Mouse (Mus musculus): ENCODE results near the gene Cttnbp2nl. TPM values are rescaled to one million over a fixed set of nuclear protein-coding genes. Genes with fewer than 3 reads are reported as not detected.

The Cttnbp2nl gene
- polyA plus RNA-seq, 1 experiment from 2014 or later = 53.2 TPM

- Histone ChIP-seq H3K9ac (no peak overlapping the region), H3K36me3 (ENCODE audit: poor library complexity, severe bottlenecking) (peaks cover 91% of the 10 kb centered on the region), H3K9me3 (replicated peaks) (no peaks in the 10 kb centered on the region), H3K27ac (no peak overlapping the region), H3K27me3 (no peaks in the 10 kb centered on the region), H3K4me3 (no peak overlapping the region), H3K4me2 (no peak overlapping the region), H3K4me1 (peaks cover 15% of the 10 kb centered on the region)
- WGBS = 91% methylated on average over 9 of the region's 9 CpGs
- ATAC-seq = no peak
These were observed 44.9 kb downstream of the Cttnbp2nl start for GRCm38 (mm10) chr3:105008070-105008469.

- peaks cover 94% of the 10 kb centered on the region for H3K36me3 ChIP-seq (ENCODE audit: poor library complexity, severe bottlenecking)
These were observed 46.8 kb downstream of the Cttnbp2nl start for GRCm38 (mm10) chr3:105006101-105006500.

GRCm38 (mm10) chr3:105005561-105006065, 47.3 kb downstream of the Cttnbp2nl start:
- Histone ChIP-seq H3K36me3 (ENCODE audit: poor library complexity, severe bottlenecking) (peaks cover 89% of the 10 kb centered on the region), H3K4me2 (no peak overlapping the region), H3K27me3 (no peaks in the 10 kb centered on the region), H3K4me1 (peaks cover 15% of the 10 kb centered on the region), H3K9ac (no peak overlapping the region), H3K4me3 (no peak overlapping the region), H3K27ac (no peak overlapping the region), H3K9me3 (replicated peaks) (no peaks in the 10 kb centered on the region)
- no peak for ATAC-seq
- WGBS = 93% methylated on average over 20 of the region's 20 CpGs

More at GRCm38 (mm10) chr3:105006101-105006500, 46.8 kb downstream of the Cttnbp2nl start:
- no peak for ATAC-seq
- Histone ChIP-seq H3K27ac (no peak overlapping the region), H3K4me1 (peaks cover 15% of the 10 kb centered on the region), H3K9me3 (replicated peaks) (no peaks in the 10 kb centered on the region), H3K4me2 (no peak overlapping the region), H3K27me3 (no peaks in the 10 kb centered on the region), H3K9ac (no peak overlapping the region), H3K4me3 (no peak overlapping the region)
- WGBS = 90% methylated on average over 6 of the region's 6 CpGs

GRCm38 (mm10) chr3:105005011-105005410, 47.9 kb downstream of the Cttnbp2nl start:
- H3K4me1 ChIP-seq = peaks cover 15% of the 10 kb centered on the region
- 95% methylated on average over 10 of the region's 10 CpGs for WGBS
- H3K4me3 ChIP-seq = no peak overlapping the region
- no peak for ATAC-seq
- H3K36me3 ChIP-seq (ENCODE audit: poor library complexity, severe bottlenecking) = peaks cover 83% of the 10 kb centered on the region
- no peak overlapping the region for H3K9ac ChIP-seq
- H3K4me2 ChIP-seq = no peak overlapping the region
- H3K9me3 ChIP-seq (replicated peaks) = no peaks in the 10 kb centered on the region
- no peaks in the 10 kb centered on the region for H3K27me3 ChIP-seq
- peak overlapping the region; percentile 16; the same call in 1 of the 2 replicates for H3K27ac ChIP-seq

GRCm38 (mm10) chr3:105003960-105004463, 48.9 kb downstream of the Cttnbp2nl start:
- no peak overlapping the region for H3K4me2 ChIP-seq
- peak; percentile 82 for ATAC-seq
- H3K36me3 ChIP-seq (ENCODE audit: poor library complexity, severe bottlenecking) = peaks cover 73% of the 10 kb centered on the region
- peaks cover 15% of the 10 kb centered on the region for H3K4me1 ChIP-seq
- peaks cover 4% of the 10 kb centered on the region; the same call in 1 of the 2 replicates for H3K27me3 ChIP-seq
- H3K27ac ChIP-seq = 0 out of 2 replicates have a peak overlapping the region, but pooled peaks have one; percentile 42
- WGBS = 37% methylated on average over 14 of the region's 14 CpGs
- no peaks in the 10 kb centered on the region for H3K9me3 ChIP-seq (replicated peaks)
- H3K4me3 ChIP-seq = no peak overlapping the region
- no peak overlapping the region for H3K9ac ChIP-seq

- Histone ChIP-seq H3K27me3 (peaks cover 4% of the 10 kb centered on the region; the same call in 1 of the 2 replicates), H3K4me2 (no peak overlapping the region), H3K36me3 (ENCODE audit: poor library complexity, severe bottlenecking) (peaks cover 49% of the 10 kb centered on the region), H3K27ac (no peak overlapping the region), H3K4me1 (peaks cover 37% of the 10 kb centered on the region), H3K9me3 (replicated peaks) (no peaks in the 10 kb centered on the region), H3K9ac (no peak overlapping the region), H3K4me3 (no peak overlapping the region)
- 67% methylated on average over 6 of the region's 6 CpGs for WGBS
- ATAC-seq = no peak
These were observed 51.6 kb downstream of the Cttnbp2nl start for GRCm38 (mm10) chr3:105001374-105001773.

- no peak overlapping the region for H3K4me2 ChIP-seq
- 86% methylated on average over 8 of the region's 8 CpGs for WGBS
- peaks cover 37% of the 10 kb centered on the region for H3K4me1 ChIP-seq
- H3K9ac ChIP-seq = no peak overlapping the region
- H3K9me3 ChIP-seq (replicated peaks) = no peaks in the 10 kb centered on the region
- H3K27me3 ChIP-seq = peaks cover 4% of the 10 kb centered on the region; the same call in 1 of the 2 replicates
- no peak overlapping the region for H3K27ac ChIP-seq
- H3K4me3 ChIP-seq = no peak overlapping the region
- ATAC-seq = no peak
- peaks cover 41% of the 10 kb centered on the region for H3K36me3 ChIP-seq (ENCODE audit: poor library complexity, severe bottlenecking)
These were observed 52.4 kb downstream of the Cttnbp2nl start for GRCm38 (mm10) chr3:105000561-105000960.

- Histone ChIP-seq H3K9me3 (replicated peaks) (no peaks in the 10 kb centered on the region), H3K4me1 (peaks cover 37% of the 10 kb centered on the region), H3K27ac (no peak overlapping the region), H3K4me3 (no peak overlapping the region), H3K4me2 (0 out of 2 replicates have a peak overlapping the region, but pooled peaks have one; percentile 17), H3K27me3 (peaks cover 4% of the 10 kb centered on the region; the same call in 1 of the 2 replicates), H3K36me3 (ENCODE audit: poor library complexity, severe bottlenecking) (peaks cover 11% of the 10 kb centered on the region; the same call in 1 of the 2 replicates), H3K9ac (no peak overlapping the region)
- no peak for ATAC-seq
- WGBS = 22% methylated on average over 6 of the region's 6 CpGs
These were observed 55.4 kb downstream of the Cttnbp2nl start for GRCm38 (mm10) chr3:104997563-104997962.

- no peak for ATAC-seq
- Histone ChIP-seq H3K9ac (no peak overlapping the region), H3K9me3 (replicated peaks) (no peaks in the 10 kb centered on the region), H3K4me1 (peaks cover 37% of the 10 kb centered on the region), H3K27me3 (peaks cover 4% of the 10 kb centered on the region; the same call in 1 of the 2 replicates), H3K36me3 (ENCODE audit: poor library complexity, severe bottlenecking) (no peaks in the 10 kb centered on the region), H3K27ac (no peak overlapping the region), H3K4me3 (no peak overlapping the region), H3K4me2 (no peak overlapping the region)
- 88% methylated on average over 7 of the region's 7 CpGs for WGBS
These were observed 57.2 kb downstream of the Cttnbp2nl start for GRCm38 (mm10) chr3:104995707-104996106.

- Histone ChIP-seq H3K27me3 (peaks cover 1% of the 10 kb centered on the region; the same call in 1 of the 2 replicates), H3K9me3 (replicated peaks) (no peaks in the 10 kb centered on the region), H3K4me2 (no peak overlapping the region), H3K27ac (0 out of 2 replicates have a peak overlapping the region, but pooled peaks have one; percentile 11), H3K9ac (no peak overlapping the region), H3K4me1 (peaks cover 37% of the 10 kb centered on the region), H3K36me3 (ENCODE audit: poor library complexity, severe bottlenecking) (no peaks in the 10 kb centered on the region), H3K4me3 (no peak overlapping the region)
- ATAC-seq = no peak; the same call in 1 of the 2 replicates
- WGBS = 50% methylated on average over 3 of the region's 3 CpGs
These were observed 58.5 kb downstream of the Cttnbp2nl start for GRCm38 (mm10) chr3:104994415-104994841.

GRCm38 (mm10) chr3:104993800-104994199, 59.1 kb downstream of the Cttnbp2nl start:
- Histone ChIP-seq H3K9me3 (replicated peaks) (no peaks in the 10 kb centered on the region), H3K36me3 (ENCODE audit: poor library complexity, severe bottlenecking) (no peaks in the 10 kb centered on the region), H3K27ac (0 out of 2 replicates have a peak overlapping the region, but pooled peaks have one; percentile 11), H3K4me3 (no peak overlapping the region), H3K4me1 (peaks cover 36% of the 10 kb centered on the region), H3K27me3 (no peaks in the 10 kb centered on the region), H3K9ac (no peak overlapping the region), H3K4me2 (no peak overlapping the region)
- ATAC-seq = peak; percentile 76
- 50% methylated on average over 4 of the region's 4 CpGs for WGBS

GRCm38 (mm10) chr3:104992709-104993388, 60.1 kb downstream of the Cttnbp2nl start:
- Histone ChIP-seq H3K27me3 (no peaks in the 10 kb centered on the region), H3K36me3 (ENCODE audit: poor library complexity, severe bottlenecking) (no peaks in the 10 kb centered on the region), H3K4me2 (peak overlapping the region; percentile 15; the same call in 1 of the 2 replicates), H3K4me1 (peaks cover 26% of the 10 kb centered on the region), H3K27ac (no peak overlapping the region), H3K9me3 (replicated peaks) (no peaks in the 10 kb centered on the region), H3K4me3 (no peak overlapping the region), H3K9ac (no peak overlapping the region)
- 12% methylated on average over 23 of the region's 23 CpGs for WGBS
- peak; percentile 85 for ATAC-seq

Measured in forebrain, embryonic 13.5 days (tissue).